Mouse (Mus musculus) left cerebral cortex, postnatal 14 days (tissue): ENCODE data around the gene Fign. TPM values are rescaled to one million over a fixed set of nuclear protein-coding genes. Genes with fewer than 3 reads are reported as not detected.

Experiments used
- DNase-seq, 2 experiments: peaks; one replicate each; pipeline ENCODE4 v3.0.0; 2021 to 2022; ENCODE audit warnings: low spot score in 2 of 2, mixed read lengths in 1 of 2
- intact Hi-C: fragments of 180-260 bp; cut with DNase I; formaldehyde crosslinking; loops from one replicate; pipeline ENCODE4 v1.15.1; 2025
- long read RNA-seq, 2 experiments: library from polyadenylated mRNA; stranded (forward); transcript quantifications; one replicate each; pipeline ENCODE4 v2.0.0; 2021
- total RNA-seq, 2 experiments: library from RNA; stranded (reverse); gene quantifications; 2 replicates each; pipeline ENCODE4 v1.2.3; 2021

The Fign gene
- total RNA-seq = 1 to 10 TPM; 1.8 to 3.0 TPM
- long read RNA-seq, experiment 1 = 0 reads
- long read RNA-seq, experiment 2 = 0 reads

GRCm38 (mm10) chr2:64097937-64098617, at the start of gene Fign:
Fign (minus strand) TSS chr2:64098038.
- intact Hi-C loops = loop anchor here (10.0 kb wide), 3 partner anchors 123 to 757 kb away; no protein-coding TSS in a partner anchor
- DNase-seq = peak; percentile 67 to 79

- no peak for DNase-seq
- intact Hi-C loops = no loop called here
Observed at GRCm38 (mm10) chr2:64133597-64133996, 35.8 kb upstream of the Fign start.

GRCm38 (mm10) chr2:64120495-64120894, 22.7 kb upstream of the Fign start:
- intact Hi-C loops = no loop called here
- DNase-seq = no peak

- intact Hi-C loops = no loop called here
- peak in 1 of 2 experiments; percentile 12 for DNase-seq
Observed at GRCm38 (mm10) chr2:64116613-64117012, 18.8 kb upstream of the Fign start.

- intact Hi-C loops = no loop called here
- no peak for DNase-seq
Observed at GRCm38 (mm10) chr2:64111133-64111532, 13.3 kb upstream of the Fign start.

GRCm38 (mm10) chr2:64109860-64110259, 12.0 kb upstream of the Fign start:
- intact Hi-C loops = no loop called here

GRCm38 (mm10) chr2:64108040-64108439, 10.2 kb upstream of the Fign start:
- intact Hi-C loops = no loop called here
- DNase-seq = no peak

More at GRCm38 (mm10) chr2:64109860-64110259, 12.0 kb upstream of the Fign start:
- DNase-seq = no peak

GRCm38 (mm10) chr2:64098618-64099320, 931 bp upstream of the Fign start:
- no peak for DNase-seq
- intact Hi-C loops = loop anchor here (10.0 kb wide), 3 partner anchors 124 to 756 kb away; no protein-coding TSS in a partner anchor

- DNase-seq = no peak
- intact Hi-C loops = loop anchor here (10.0 kb wide), 3 partner anchors 122 to 758 kb away; no protein-coding TSS in a partner anchor
Observed at GRCm38 (mm10) chr2:64096721-64097411, 972 bp downstream of the Fign start.

- no peak for DNase-seq
- intact Hi-C loops = loop anchor here (10.0 kb wide), 3 partner anchors 121 to 759 kb away; no protein-coding TSS in a partner anchor
Observed at GRCm38 (mm10) chr2:64096176-64096575, 1.7 kb downstream of the Fign start.

- intact Hi-C loops = loop anchor here (10.0 kb wide), 3 partner anchors 121 to 759 kb away; no protein-coding TSS in a partner anchor
- DNase-seq = no peak
Observed at GRCm38 (mm10) chr2:64095561-64095960, 2.3 kb downstream of the Fign start.

GRCm38 (mm10) chr2:64093087-64093486, 4.8 kb downstream of the Fign start:
- no peak for DNase-seq
- intact Hi-C loops = loop anchor here (10.0 kb wide), 3 partner anchors 118 to 762 kb away; no protein-coding TSS in a partner anchor

- no peak for DNase-seq
- intact Hi-C loops = no loop called here
Observed at GRCm38 (mm10) chr2:64083853-64084427, 13.9 kb downstream of the Fign start.

GRCm38 (mm10) chr2:64079765-64080164, 18.1 kb downstream of the Fign start:
- DNase-seq = no peak
- intact Hi-C loops = no loop called here

- no peak for DNase-seq
- intact Hi-C loops = no loop called here
Observed at GRCm38 (mm10) chr2:64078551-64078950, 19.3 kb downstream of the Fign start.

GRCm38 (mm10) chr2:64077846-64078245, 20.0 kb downstream of the Fign start:
- intact Hi-C loops = no loop called here
- DNase-seq = no peak

- DNase-seq = no peak
- intact Hi-C loops = no loop called here
Observed at GRCm38 (mm10) chr2:64075873-64076272, 22.0 kb downstream of the Fign start.

GRCm38 (mm10) chr2:64074602-64075389, 23.0 kb downstream of the Fign start:
- no peak for DNase-seq
- intact Hi-C loops = no loop called here

- DNase-seq = no peak
- intact Hi-C loops = no loop called here
Observed at GRCm38 (mm10) chr2:64072158-64072557, 25.7 kb downstream of the Fign start.
